Mouse (Mus musculus) heart, adult 2 months (tissue): ENCODE results near the gene Gapdhs. TPM values are rescaled to one million over a fixed set of nuclear protein-coding genes. Genes with fewer than 3 reads are reported as not detected.
A peak's percentile ranks its signal among the peaks of the same experiment; 100 is the strongest.

Experiments used
- DNase-seq, 2 experiments: peaks; one replicate each; pipeline ENCODE4 v3.0.0; 2021
- H3K27ac ChIP-seq: fragments of 200-600 bp; 2 replicates; pipeline ENCODE4 v1.8.1; 2022
- H3K27me3 ChIP-seq: fragments of 200-500 bp; 2 replicates; pipeline ENCODE4 v1.6.1; 2012; ENCODE audit warnings: mild to moderate bottlenecking, low read length, inconsistent platforms, mixed read lengths; ENCODE audit not compliant: control insufficient read depth, insufficient read depth
- H3K36me3 ChIP-seq: fragments of 200-500 bp; 2 replicates; pipeline ENCODE4 v1.6.1; 2012; ENCODE audit warnings: low read length, inconsistent platforms; ENCODE audit not compliant: control insufficient read depth, insufficient read depth
- H3K4me1 ChIP-seq: fragments of 200-500 bp; 2 replicates; pipeline ENCODE4 v1.6.1; 2011; ENCODE audit warnings: low read length; ENCODE audit not compliant: control insufficient read depth, insufficient read depth
- H3K4me3 ChIP-seq: fragments of 200-600 bp; 2 replicates; pipeline ENCODE4 v1.8.1; 2022
- H3K79me2 ChIP-seq: fragments of 200-500 bp; replicated peaks from 2 replicates; pipeline ENCODE4 v1.6.1; 2012; ENCODE audit warnings: mild to moderate bottlenecking, inconsistent platforms, low read length, moderate library complexity, mixed read lengths; ENCODE audit not compliant: control insufficient read depth, insufficient read depth
- H3K9ac ChIP-seq: fragments of 200-500 bp; 2 replicates; pipeline ENCODE4 v1.6.1; 2012; ENCODE audit warnings: low read depth, mild to moderate bottlenecking, control low read depth, inconsistent platforms, low read length, mixed read lengths
- CTCF ChIP-seq: fragments of 200-600 bp; IDR thresholded peaks from 2 replicates; pipeline ENCODE4 v1.8.1; 2022; ENCODE audit warnings: antibody characterized with exemption, mild to moderate bottlenecking, moderate library complexity
- EP300 ChIP-seq: fragments of 200-500 bp; IDR thresholded peaks from 2 replicates; pipeline ENCODE4 v1.6.1; 2011; ENCODE audit warnings: low read depth, low read length, control low read depth; ENCODE audit not compliant: insufficient read depth
- POLR2A ChIP-seq: fragments of 200-500 bp; IDR thresholded peaks from 2 replicates; pipeline ENCODE4 v1.6.1; 2011; ENCODE audit warnings: mild to moderate bottlenecking, low read depth, low read length, control low read depth; ENCODE audit not compliant: insufficient read depth
- WGBS: fragments of 180-500 bp; shearing (Covaris S2); methylation state at CpG from one replicate; pipeline ENCODE4 v1.1.7; 2018; 5-methylcytosine and 5-hydroxymethylcytosine counted together
- intact Hi-C: fragments of 180-260 bp; cut with DNase I; formaldehyde crosslinking; loops from one replicate; pipeline ENCODE4 v1.15.1; 2025
- polyA plus RNA-seq: library from polyadenylated mRNA; depleted of rRNA; stranded (reverse); fragments of >200 nt; gene quantifications from 2 replicates; pipeline ENCODE4 v1.2.3, GENCODE M21; 2012; rRNA removed
- total RNA-seq, 2 experiments: library from RNA; stranded (reverse); gene quantifications; 2 replicates each; pipeline ENCODE4 v1.2.3; 2021

The Gapdhs gene
- total and polyA plus RNA-seq, 3 experiments: 1.7 TPM; not detected in 2

DNA sequence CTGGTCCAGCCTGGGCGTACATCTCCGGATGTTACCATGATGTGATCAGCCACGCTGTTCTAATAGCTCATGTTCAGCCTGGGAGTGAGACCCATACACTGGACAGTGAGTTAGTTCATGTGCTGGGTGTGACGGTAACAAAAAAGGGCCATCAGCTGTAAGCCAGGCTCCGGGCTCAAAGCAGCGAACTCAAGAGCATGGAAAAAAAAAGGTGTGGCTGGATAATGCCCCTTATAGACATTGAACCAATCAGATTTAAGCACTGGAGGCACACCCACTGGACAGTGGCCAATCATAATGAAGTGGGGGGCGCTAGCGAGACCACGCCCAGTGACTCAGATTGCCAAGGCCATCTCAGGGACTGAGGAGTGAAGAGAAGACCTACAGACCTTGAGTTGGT lies 44.9 kb downstream of the Gapdhs start, which contains the start of gene 2200002J24Rik:
Gene 2200002J24Rik, plus strand, starts transcription at position 338 of the 400 bp plus-strand sequence.
- H3K27ac ChIP-seq: no peak within 1 kb of the TSS
- no peak for DNase-seq
- intact Hi-C loops: no loop called here
- H3K4me3 ChIP-seq: no peak within 1 kb of the TSS
- H3K4me1 ChIP-seq: no peaks in the 10 kb centered on the region; the same call in 1 of the 2 replicates
- H3K27me3 ChIP-seq: no peaks in the 10 kb centered on the region
- WGBS: 40% methylated on average over 9 of the region's 9 CpGs
- no peaks in the 10 kb centered on the region for H3K79me2 ChIP-seq
- H3K36me3 ChIP-seq: no peaks in the 10 kb centered on the region
- no peak within 1 kb of the TSS for H3K9ac ChIP-seq
- TF ChIP-seq EP300 (no peak), CTCF (no peak), POLR2A (no peak)

GRCm38 (mm10) chr7:30698101-30698500 lies 45.4 kb downstream of the Gapdhs start:
- Histone ChIP-seq H3K27ac (no peak overlapping the region), H3K27me3 (no peaks in the 10 kb centered on the region), H3K4me3 (no peak overlapping the region), H3K4me1 (no peaks in the 10 kb centered on the region; the same call in 1 of the 2 replicates), H3K79me2 (no peaks in the 10 kb centered on the region), H3K36me3 (no peaks in the 10 kb centered on the region), H3K9ac (no peak overlapping the region)
- DNase-seq: no peak
- intact Hi-C loops: no loop called here
- TF ChIP-seq CTCF: no peak
- TF ChIP-seq EP300: no peak
- TF ChIP-seq POLR2A: no peak
- 48% methylated on average over 5 of the region's 5 CpGs for WGBS

DNA sequence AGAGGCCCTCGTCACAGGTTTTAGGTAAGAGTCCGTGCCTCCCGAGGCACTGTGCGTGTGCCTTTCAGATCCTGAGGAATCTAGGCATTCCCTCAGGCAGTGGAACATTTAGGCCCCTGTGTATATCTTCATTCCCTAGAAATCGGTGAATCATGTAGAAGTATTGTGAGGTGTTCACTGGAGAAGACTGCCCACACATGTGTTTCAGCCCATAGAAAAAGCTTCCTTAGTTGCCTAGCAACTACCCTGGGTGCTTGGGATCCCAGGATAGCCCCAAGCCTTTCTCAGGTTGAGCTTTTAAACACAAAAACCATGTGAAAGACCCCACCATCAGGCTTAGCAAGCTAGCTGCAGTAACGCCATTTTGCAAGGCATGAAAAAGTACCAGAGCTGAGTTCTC lies 55.2 kb downstream of the Gapdhs start:
- no peaks in the 10 kb centered on the region for H3K27me3 ChIP-seq
- no peaks in the 10 kb centered on the region for H3K79me2 ChIP-seq
- no peak overlapping the region for H3K4me3 ChIP-seq
- no peak for DNase-seq
- intact Hi-C loops: no loop called here
- no peak overlapping the region for H3K27ac ChIP-seq
- TF ChIP-seq POLR2A (no peak), CTCF (no peak), EP300 (no peak)
- 91% methylated on average over 6 of the region's 6 CpGs for WGBS
- no peaks in the 10 kb centered on the region for H3K36me3 ChIP-seq
- no peak overlapping the region for H3K9ac ChIP-seq
- H3K4me1 ChIP-seq: no peaks in the 10 kb centered on the region

GRCm38 (mm10) chr7:30683425-30683824 lies 60.1 kb downstream of the Gapdhs start:
- Histone ChIP-seq H3K9ac (no peak overlapping the region), H3K27me3 (no peaks in the 10 kb centered on the region), H3K27ac (no peak overlapping the region), H3K4me3 (no peak overlapping the region), H3K79me2 (no peaks in the 10 kb centered on the region), H3K36me3 (no peaks in the 10 kb centered on the region), H3K4me1 (no peaks in the 10 kb centered on the region)
- DNase-seq: no peak
- TF ChIP-seq CTCF (no peak), POLR2A (no peak), EP300 (no peak)
- 55% methylated on average over 2 of the region's 2 CpGs for WGBS
- intact Hi-C loops: no loop called here

DNA sequence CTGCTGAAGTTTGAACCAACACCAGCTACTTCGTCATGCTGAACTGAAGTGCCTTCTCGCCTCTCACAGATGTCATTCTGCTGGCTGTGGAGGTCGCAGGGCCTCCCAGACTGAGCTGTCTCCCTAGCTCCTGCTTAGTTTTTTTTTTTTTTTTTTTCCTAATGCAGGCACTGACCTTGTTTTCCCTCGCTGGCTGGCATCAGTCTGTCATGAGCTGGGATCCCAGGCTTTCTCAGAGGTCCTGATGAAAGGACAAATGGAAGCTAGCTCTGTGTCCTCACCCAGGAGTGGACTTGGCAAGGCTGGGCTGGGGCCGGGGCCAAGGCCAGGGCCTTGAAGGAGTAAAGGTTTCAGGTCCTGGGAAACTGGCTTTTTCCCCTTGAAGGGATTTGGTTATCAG lies 61.6 kb downstream of the Gapdhs start:
- no peaks in the 10 kb centered on the region for H3K27me3 ChIP-seq
- no peak overlapping the region for H3K9ac ChIP-seq
- no peak for TF ChIP-seq CTCF
- TF ChIP-seq EP300: 0 out of 2 replicates have a peak, but pooled peaks have one; percentile 16
- H3K36me3 ChIP-seq: no peaks in the 10 kb centered on the region
- no peaks in the 10 kb centered on the region for H3K4me1 ChIP-seq
- H3K27ac ChIP-seq: peak overlapping the region; percentile 71
- H3K79me2 ChIP-seq: no peaks in the 10 kb centered on the region
- intact Hi-C loops: no loop called here
- DNase-seq: peak; percentile 54 to 61
- H3K4me3 ChIP-seq: no peak overlapping the region
- WGBS: 40% methylated on average over 5 of the region's 5 CpGs

Other genes starting within 250 kb of the Gapdhs start
Only the 30 nearest of the 32 such genes appear.
- gene Arhgap33, start 208.6 kb downstream of the Gapdhs start, total RNA-seq: under 1 TPM; 0.34 to 0.37 TPM
- 2.3 and 3.0 TPM in 2 replicates for gene Arhgap33, start 208.6 kb downstream of the Gapdhs start, polyA plus RNA-seq
- 100 to 1,000 TPM; 718 to 804 TPM for gene Hspb6, start 191.5 kb downstream of the Gapdhs start, total RNA-seq
- gene Hspb6, start 191.5 kb downstream of the Gapdhs start, polyA plus RNA-seq: 1,866 and 1,945 TPM in 2 replicates
- 1 to 10 TPM; 2.5 to 6.3 TPM for gene Proser3, start 191.4 kb downstream of the Gapdhs start, total RNA-seq
- 5.6 and 5.8 TPM in 2 replicates for gene Proser3, start 191.4 kb downstream of the Gapdhs start, polyA plus RNA-seq
- gene Lin37, start 183.8 kb downstream of the Gapdhs start, total RNA-seq: 10 to 100 TPM; 13.7 to 16.0 TPM
- gene Lin37, start 183.8 kb downstream of the Gapdhs start, polyA plus RNA-seq: 16.2 and 20.0 TPM in 2 replicates
- gene U2af1l4, start 180.4 kb downstream of the Gapdhs start, total RNA-seq: 10 to 100 TPM; 56.0 to 67.9 TPM
- gene U2af1l4, start 180.4 kb downstream of the Gapdhs start, polyA plus RNA-seq: 61.3 and 71.4 TPM in 2 replicates
- gene Gm49396, start 180.3 kb downstream of the Gapdhs start, total RNA-seq: 1 to 10 TPM; 1.1 to 1.9 TPM
- gene Gm49396, start 180.3 kb downstream of the Gapdhs start, polyA plus RNA-seq: 1.6 and 3.1 TPM in 2 replicates
- 10 to 100 TPM; 75.6 to 85.7 TPM for gene Psenen, start 180.1 kb downstream of the Gapdhs start, total RNA-seq
- gene Psenen, start 180.1 kb downstream of the Gapdhs start, polyA plus RNA-seq: 109 and 124 TPM in 2 replicates
- under 1 TPM; 0.23 to 0.75 TPM for gene Igflr1, start 178.3 kb downstream of the Gapdhs start, total RNA-seq
- 1.2 and 3.7 TPM in 2 replicates for gene Igflr1, start 178.3 kb downstream of the Gapdhs start, polyA plus RNA-seq
- 10 to 100 TPM; 15.6 to 15.9 TPM for gene Kmt2b, start 155.0 kb downstream of the Gapdhs start, total RNA-seq
- gene Kmt2b, start 155.0 kb downstream of the Gapdhs start, polyA plus RNA-seq: 25.6 and 28.3 TPM in 2 replicates
- gene Zbtb32, start 144.8 kb downstream of the Gapdhs start, total RNA-seq: under 1 TPM in 1 of 2 experiments, not detected in 1; 0.11 TPM
- 0.20 and 0.64 TPM in 2 replicates for gene Zbtb32, start 144.8 kb downstream of the Gapdhs start, polyA plus RNA-seq
- gene Upk1a, start 130.8 kb downstream of the Gapdhs start, total RNA-seq: under 1 TPM in 1 of 2 experiments, not detected in 1; 0.36 TPM
- gene Upk1a, start 130.8 kb downstream of the Gapdhs start, polyA plus RNA-seq: 2.8 and 4.8 TPM in 2 replicates
- 1,000 to 10,000 TPM; 4,061 to 4,696 TPM for gene Cox6b1, start 117.5 kb downstream of the Gapdhs start, total RNA-seq
- gene Cox6b1, start 117.5 kb downstream of the Gapdhs start, polyA plus RNA-seq: 1,860 and 2,330 TPM in 2 replicates
- gene Etv2, start 107.8 kb downstream of the Gapdhs start, total RNA-seq: not detected
- gene Etv2, start 107.8 kb downstream of the Gapdhs start, polyA plus RNA-seq: not detected in 2 replicates
- 10 to 100 TPM; 47.7 to 51.3 TPM for gene Rbm42, start 93.4 kb downstream of the Gapdhs start, total RNA-seq
- gene Rbm42, start 93.4 kb downstream of the Gapdhs start, polyA plus RNA-seq: 25.8 and 29.1 TPM in 2 replicates
- gene Haus5, start 78.7 kb downstream of the Gapdhs start, total RNA-seq: 1 to 10 TPM; 3.3 to 3.9 TPM
- 3.7 and 4.9 TPM in 2 replicates for gene Haus5, start 78.7 kb downstream of the Gapdhs start, polyA plus RNA-seq
- gene Pmis2, start 72.1 kb downstream of the Gapdhs start, total RNA-seq: under 1 TPM in 1 of 2 experiments, not detected in 1; 0.52 TPM
- not detected in 2 replicates for gene Pmis2, start 72.1 kb downstream of the Gapdhs start, polyA plus RNA-seq
- not detected for gene 2200002J24Rik, start 44.8 kb downstream of the Gapdhs start, total RNA-seq
- 0.35 TPM in 1 of 2 replicates, not detected in the other for gene 2200002J24Rik, start 44.8 kb downstream of the Gapdhs start, polyA plus RNA-seq
- gene Atp4a, start 31.5 kb downstream of the Gapdhs start, total RNA-seq: under 1 TPM; 0.10 to 0.32 TPM
- gene Atp4a, start 31.5 kb downstream of the Gapdhs start, polyA plus RNA-seq: not detected in 2 replicates
- 100 to 1,000 TPM; 219 to 241 TPM for gene Tmem147, start 14.1 kb downstream of the Gapdhs start, total RNA-seq
- gene Tmem147, start 14.1 kb downstream of the Gapdhs start, polyA plus RNA-seq: 293 and 357 TPM in 2 replicates
- gene Sbsn, start 7.8 kb upstream of the Gapdhs start, total RNA-seq: 1 to 10 TPM; 1.8 to 2.3 TPM
- 1.6 and 1.7 TPM in 2 replicates for gene Sbsn, start 7.8 kb upstream of the Gapdhs start, polyA plus RNA-seq
- gene Dmkn, start 20.1 kb upstream of the Gapdhs start, total RNA-seq: 1 to 10 TPM in 1 of 2 experiments, under 1 TPM in 1; 0.84 to 1.6 TPM
- 7.2 and 8.8 TPM in 2 replicates for gene Dmkn, start 20.1 kb upstream of the Gapdhs start, polyA plus RNA-seq
- not detected for gene Krtdap, start 44.2 kb upstream of the Gapdhs start, total RNA-seq
- gene Krtdap, start 44.2 kb upstream of the Gapdhs start, polyA plus RNA-seq: not detected in 2 replicates
- not detected for gene Ffar2, start 80.1 kb upstream of the Gapdhs start, total RNA-seq
- 0.18 and 0.61 TPM in 2 replicates for gene Ffar2, start 80.1 kb upstream of the Gapdhs start, polyA plus RNA-seq
- not detected for gene Ffar3, start 112.5 kb upstream of the Gapdhs start, total RNA-seq
- not detected in 2 replicates for gene Ffar3, start 112.5 kb upstream of the Gapdhs start, polyA plus RNA-seq
- not detected for gene Ffar1, start 117.9 kb upstream of the Gapdhs start, total RNA-seq
- gene Ffar1, start 117.9 kb upstream of the Gapdhs start, polyA plus RNA-seq: 0.20 TPM in 1 of 2 replicates, not detected in the other
- 1 to 10 TPM in 1 of 2 experiments, under 1 TPM in 1; 0.57 to 1.3 TPM for gene Cd22, start 136.7 kb upstream of the Gapdhs start, total RNA-seq
- 1.1 and 8.1 TPM in 2 replicates for gene Cd22, start 136.7 kb upstream of the Gapdhs start, polyA plus RNA-seq
- gene Mag, start 171.2 kb upstream of the Gapdhs start, total RNA-seq: not detected
- 0.27 and 0.32 TPM in 2 replicates for gene Mag, start 171.2 kb upstream of the Gapdhs start, polyA plus RNA-seq
- 1 to 10 TPM; 2.8 to 4.5 TPM for gene Hamp2, start 181.0 kb upstream of the Gapdhs start, total RNA-seq
- gene Hamp2, start 181.0 kb upstream of the Gapdhs start, polyA plus RNA-seq: 2.1 and 4.7 TPM in 2 replicates
- 10 to 100 TPM; 11.8 to 14.2 TPM for gene Hamp, start 200.4 kb upstream of the Gapdhs start, total RNA-seq
- 114 and 141 TPM in 2 replicates for gene Hamp, start 200.4 kb upstream of the Gapdhs start, polyA plus RNA-seq
- 100 to 1,000 TPM; 103 to 110 TPM for gene Usf2, start 213.1 kb upstream of the Gapdhs start, total RNA-seq
- gene Usf2, start 213.1 kb upstream of the Gapdhs start, polyA plus RNA-seq: 124 and 135 TPM in 2 replicates